Mouse (Mus musculus): ENCODE measurements around the gene Ddx56.

Gene Ddx56

DNA sequence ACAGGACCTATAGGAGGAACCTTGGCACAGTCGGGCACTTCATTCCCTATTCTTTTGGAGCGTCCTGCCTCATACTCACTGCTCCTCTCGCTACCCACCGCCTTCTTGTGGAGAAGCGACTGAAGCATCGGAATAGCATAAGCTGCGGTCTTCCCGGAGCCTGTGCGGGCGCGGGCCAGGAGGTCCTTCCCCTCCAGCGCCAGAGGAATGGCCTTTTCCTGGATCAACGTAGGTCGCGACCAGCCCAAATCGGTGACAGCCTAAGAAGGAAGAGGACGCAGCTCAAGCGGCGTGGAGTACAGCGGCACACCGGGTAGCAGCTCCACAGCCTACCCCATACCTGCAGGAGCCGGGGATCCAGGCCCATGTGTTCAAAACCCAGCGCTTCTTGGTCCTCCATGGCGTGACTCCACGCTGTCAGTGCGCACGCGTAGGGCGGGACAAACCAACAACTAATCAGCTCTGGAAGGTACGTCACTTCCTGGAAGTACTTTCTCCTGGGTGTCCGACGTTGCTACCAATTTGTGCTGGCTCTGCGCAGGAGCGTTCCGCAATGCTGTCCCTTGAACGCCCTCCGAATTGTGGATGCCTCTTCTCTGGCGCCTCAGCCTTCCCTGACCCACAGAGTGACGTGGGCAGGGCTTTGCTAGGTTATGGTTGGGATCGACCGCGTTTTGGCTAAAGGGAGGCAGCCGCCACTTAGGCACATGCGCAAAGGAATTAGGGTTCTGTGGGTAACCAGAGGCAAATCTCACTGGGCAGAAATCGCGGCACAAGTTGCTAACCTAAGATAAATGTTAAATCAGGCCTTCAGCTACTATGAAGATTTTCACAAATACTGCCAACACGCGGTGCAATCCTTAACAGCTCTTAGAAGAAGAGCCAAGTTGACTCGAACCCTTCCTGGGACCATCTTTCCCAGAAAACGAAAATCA lies at the start of gene Ddx56:
Ddx56 (minus strand) TSS at position 453 of the 935 bp plus-strand sequence.
- peak; percentile 90 to 92 for DNase-seq

GRCm38 (mm10) chr11:6316821-6317220 lies 49.2 kb upstream of the Ddx56 start:
- no peak for DNase-seq

- no peak for DNase-seq
These were observed 46.4 kb upstream of the Ddx56 start for GRCm38 (mm10) chr11:6313874-6314406.

GRCm38 (mm10) chr11:6308181-6308580 lies 40.6 kb upstream of the Ddx56 start:
- DNase-seq = no peak

DNA sequence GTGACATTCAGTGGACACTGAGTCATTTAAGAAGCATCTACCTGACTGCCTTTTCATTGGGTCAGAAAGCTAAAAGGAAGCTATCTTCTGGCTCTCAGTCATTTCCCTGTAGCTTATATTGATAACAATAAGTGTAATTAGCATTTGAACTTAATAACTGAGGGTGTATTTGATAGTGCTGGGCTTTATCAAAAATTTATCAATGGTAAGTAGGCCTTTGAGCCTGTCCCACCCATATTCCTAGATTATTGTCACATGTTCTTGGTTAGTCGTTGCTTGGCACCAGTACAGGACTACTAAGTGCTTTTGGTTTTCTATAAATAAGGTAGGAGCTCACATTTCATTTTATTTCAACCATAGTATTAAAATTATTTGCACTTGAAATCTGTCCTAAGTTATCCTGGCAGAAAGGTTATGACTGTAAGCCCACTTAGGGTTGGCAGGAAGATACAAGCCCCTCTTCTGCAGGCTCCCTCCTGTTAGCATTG lies 38.4 kb upstream of the Ddx56 start:
- no peak for DNase-seq

DNA sequence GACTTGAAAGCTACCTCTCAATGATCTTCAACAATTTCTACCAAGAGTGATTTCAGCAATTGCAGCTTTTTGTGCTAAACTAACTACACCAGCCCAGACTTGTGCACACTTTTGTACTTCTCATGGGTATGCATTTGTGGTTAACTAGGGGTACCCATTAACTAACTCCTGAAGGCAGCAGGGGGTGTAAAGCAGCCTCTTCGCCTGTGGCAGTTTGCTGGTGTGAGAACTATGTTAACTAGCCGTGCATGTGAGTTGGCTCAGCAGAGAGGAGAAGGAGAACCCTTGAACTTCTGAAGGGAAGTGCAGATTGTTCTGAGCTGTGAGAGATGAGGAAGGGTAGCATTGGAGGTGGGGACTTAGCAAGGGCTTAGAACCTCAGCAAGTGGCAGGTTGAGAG lies 35.2 kb upstream of the Ddx56 start:
- DNase-seq = no peak

DNA sequence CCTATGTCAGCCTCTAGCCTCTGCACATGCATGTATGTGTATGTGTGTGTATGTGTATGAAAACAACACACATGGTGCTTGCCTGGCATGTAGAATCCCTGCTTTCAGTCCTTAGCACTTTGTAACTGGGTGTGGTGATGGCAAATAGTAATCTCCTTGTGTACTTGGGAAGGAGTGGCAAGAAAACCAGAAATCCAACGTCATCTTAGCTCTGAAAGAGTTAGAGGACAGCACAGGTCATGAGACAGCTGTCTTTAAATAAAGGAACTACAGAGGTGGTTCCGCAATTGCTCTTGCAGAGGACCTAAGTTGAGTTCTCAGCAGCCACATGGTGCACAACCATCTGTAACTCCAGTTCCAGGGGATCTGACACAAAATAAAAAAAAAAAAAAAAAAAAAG lies 31.9 kb upstream of the Ddx56 start:
- DNase-seq = no peak

GRCm38 (mm10) chr11:6296077-6296476 lies 28.5 kb upstream of the Ddx56 start:
- DNase-seq = no peak

- DNase-seq = no peak
These were observed 27.1 kb upstream of the Ddx56 start for GRCm38 (mm10) chr11:6294632-6295031.

- no peak for DNase-seq
These were observed 26.0 kb upstream of the Ddx56 start for GRCm38 (mm10) chr11:6293601-6294000.

DNA sequence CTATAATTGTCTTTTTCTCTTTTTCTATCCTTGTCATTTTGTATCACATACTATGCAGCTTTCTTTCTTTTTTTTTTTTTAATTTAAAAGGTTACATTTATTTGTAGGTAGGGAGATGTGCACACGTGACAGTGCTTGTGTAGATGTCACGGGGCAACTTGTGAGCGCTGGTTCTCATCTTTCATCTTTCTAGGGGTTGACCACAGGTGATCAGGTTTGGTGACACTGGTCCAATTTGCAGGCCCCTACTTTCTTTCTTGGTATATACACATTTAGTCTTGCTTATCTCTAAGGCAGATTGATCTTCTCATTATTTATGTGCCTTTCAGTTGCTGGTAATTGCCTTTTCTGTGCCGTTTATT lies 25.4 kb upstream of the Ddx56 start:
- no peak for DNase-seq

DNA sequence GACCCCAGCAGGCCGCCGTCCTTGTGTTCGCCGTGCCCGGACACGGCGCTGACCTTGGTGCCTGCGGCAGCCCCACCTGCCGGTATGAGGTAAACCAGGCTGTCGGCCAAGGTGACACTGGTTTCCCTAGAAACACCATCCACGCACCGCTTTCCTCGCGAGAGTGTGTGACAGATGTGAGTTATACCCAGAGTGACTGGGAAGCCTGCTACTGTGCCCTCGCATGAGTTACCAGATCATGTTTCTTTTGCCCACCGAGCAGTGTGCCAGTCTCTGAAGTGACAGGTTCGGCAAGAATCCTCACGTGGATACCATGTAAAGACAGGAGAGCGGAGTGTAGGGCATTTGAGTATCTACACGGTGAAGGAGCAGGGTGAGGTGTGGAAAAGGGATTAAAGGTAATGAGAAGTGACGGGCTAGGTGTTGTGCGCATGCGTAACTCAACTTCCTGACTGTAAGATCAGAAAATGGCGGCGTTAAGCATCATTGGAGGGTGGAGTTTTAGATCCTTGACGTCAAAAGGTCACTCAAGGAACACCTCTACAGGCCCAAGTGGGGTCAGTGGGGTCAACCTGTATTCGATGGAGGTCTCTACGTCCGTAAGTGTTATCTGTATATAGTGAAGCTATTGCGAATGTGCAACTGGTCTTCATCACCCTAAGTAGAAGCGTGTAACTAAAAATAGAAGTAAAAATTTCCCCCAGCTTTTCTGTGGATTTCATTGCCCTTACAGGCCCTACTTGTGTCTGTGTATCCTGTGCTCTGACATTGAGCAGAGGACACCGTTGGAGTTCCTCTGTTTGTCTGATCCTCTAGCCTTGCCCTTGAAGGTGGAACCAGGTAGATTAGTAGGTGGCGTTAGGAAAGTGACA lies 24.8 kb upstream of the Ddx56 start:
- DNase-seq = peak in 1 of 2 experiments; percentile 57

DNA sequence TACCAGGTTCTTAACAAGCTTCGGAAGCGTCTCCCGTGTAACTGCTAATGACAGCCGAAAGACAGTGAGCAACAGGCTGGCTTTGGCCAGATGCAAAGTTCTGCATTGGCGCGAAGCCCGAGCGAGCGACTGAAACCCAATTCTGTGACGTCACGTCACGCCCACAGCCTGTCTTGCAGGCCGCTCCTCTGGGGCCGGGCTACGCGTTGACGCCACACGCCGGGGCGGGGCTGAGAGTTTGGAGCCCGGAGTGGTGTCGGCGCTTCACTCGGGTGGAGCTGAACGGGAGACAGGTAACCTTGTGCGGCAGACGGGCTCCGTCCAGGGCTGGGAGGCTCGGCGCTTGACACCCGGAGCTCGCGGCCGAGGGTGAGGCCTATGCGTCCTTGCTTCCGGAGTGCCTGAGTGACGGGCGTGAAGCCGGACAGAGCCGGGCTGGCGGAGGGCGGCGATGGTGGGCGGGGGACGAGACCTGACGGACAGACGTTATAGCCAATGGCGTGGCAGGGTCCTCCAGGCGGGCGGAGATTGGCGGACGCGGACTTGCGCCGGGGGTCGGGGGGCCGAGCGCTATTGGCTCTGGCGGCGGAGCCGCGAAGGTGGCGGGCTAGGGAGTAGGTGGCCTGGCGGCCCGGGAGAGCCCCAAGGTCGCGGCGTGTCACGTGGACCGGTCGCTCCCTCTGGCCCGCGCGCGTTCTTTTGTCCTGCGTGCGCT lies 24.0 kb upstream of the Ddx56 start, which contains the start of gene Ogdh:
Ogdh (plus strand) TSS at position 233 of the 715 bp plus-strand sequence.
- DNase-seq = peak; percentile 98 to 99

GRCm38 (mm10) chr11:6290883-6291282 lies 23.3 kb upstream of the Ddx56 start:
- no peak for DNase-seq

GRCm38 (mm10) chr11:6290138-6290537 lies 22.6 kb upstream of the Ddx56 start:
- no peak for DNase-seq

DNA sequence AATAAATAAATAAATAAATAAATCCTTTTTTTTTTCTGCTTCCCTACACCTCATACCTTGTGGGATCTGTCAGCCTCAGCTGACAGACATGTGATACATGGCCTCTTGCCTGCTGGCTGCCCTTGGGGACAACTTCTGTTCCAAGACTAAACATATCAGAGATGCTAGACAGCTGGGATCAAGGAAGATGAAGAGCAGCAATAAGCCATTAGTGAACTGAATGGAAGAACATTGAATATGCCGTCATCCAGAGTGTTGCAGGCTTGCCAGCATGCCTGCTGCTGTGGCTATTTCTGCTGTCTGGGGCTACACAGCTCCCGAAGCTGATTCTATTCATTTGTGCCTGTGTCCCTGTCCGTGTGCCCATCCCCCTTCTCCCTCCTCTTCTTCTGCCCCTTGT lies 15.4 kb upstream of the Ddx56 start:
- DNase-seq = no peak

DNA sequence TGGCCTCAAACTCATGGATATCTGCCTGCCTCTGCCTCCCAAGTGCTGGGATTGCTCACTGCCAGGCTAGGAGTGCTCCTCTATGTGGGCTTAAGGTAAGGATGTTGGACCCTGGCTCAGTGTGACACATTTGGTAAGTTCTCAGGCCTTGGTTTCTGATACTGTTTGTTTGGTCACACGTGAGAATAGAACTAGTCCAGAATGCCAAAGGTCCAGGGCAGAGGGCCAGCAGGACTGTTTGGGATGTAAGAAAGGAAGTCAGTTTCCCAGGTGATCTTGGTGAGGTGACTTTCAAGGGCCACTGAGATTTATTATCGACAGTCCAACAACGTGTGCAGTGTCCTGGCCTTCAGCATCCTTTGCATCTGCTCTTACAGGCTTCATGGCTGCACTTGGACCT lies 8.9 kb upstream of the Ddx56 start:
- no peak for DNase-seq

DNA sequence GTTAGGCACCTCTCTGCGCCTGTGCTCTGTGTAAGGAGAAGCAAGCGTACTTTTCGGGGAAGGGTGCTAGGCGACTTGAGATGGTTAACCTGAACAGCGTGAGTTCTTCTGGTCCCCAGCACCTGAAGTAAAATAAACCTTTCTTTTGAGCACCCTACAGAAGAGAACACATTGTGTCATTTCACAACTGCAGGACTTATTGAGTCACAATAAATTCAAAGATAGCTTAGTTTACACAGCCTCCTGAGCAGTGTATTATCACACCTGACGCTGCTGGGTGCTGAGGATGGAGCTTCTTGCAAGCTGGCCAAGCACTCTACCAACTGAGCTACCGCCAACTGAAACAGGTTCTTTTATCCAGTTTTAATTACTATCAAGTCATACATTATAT lies 7.5 kb upstream of the Ddx56 start:
- no peak for DNase-seq

- DNase-seq = peak; percentile 99 to 100
These were observed 7.0 kb upstream of the Ddx56 start, which contains the start of gene Tmed4 for GRCm38 (mm10) chr11:6274387-6275093. Tmed4 (minus strand) TSS chr11:6274870.

DNA sequence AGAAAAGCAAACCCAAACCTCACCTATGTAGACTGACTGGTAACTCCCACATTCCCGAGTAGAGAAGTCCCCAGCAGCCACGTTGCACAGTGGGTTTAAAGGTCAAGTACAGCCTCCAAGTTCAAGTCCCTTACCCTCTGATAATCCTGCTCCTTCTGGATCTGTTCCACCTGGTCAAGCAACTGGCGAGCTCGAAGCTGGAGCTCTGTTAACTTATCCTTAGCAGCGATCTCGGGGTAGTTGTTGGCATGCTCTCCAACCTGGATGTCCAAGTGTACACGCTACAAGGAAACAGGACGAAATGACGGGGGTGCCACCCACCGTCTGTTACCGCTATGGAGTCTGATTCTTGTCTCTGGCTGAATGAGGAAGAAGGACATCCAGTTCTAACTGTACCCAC lies 6.0 kb upstream of the Ddx56 start:
- peak; percentile 21 to 27 for DNase-seq

DNA sequence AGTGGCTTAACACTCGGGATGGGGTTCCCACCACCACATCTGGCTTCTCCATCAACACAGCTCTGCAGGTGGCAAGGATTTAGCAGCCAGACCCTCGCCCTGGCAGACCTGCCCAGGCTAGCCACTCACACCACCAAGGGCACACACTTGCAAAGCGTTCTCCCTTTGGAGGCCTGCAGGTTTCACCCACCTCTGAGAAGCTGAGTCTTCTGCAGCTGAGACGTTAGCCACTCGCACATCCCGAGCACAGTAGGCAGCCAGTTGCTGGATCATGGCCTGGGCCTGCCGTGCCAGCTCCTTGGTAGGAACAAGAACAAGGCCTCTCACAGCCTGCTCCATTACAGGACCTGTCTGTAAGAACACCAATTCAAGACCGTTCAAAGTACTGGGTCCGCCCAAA lies 951 bp downstream of the Ddx56 start:
- DNase-seq = no peak

Data from cerebellum, postnatal 36 days (tissue).